Mouse (Mus musculus) limb, embryonic 12.5 days (tissue): ENCODE measurements at regions not wholly inside any gene's neighbourhood (a gene's known extent, or its start where the extent isn't known, plus 50 kb on each side); places are given as distances from the start of the nearest gene placed in this dataset.

Source experiments
- ATAC-seq: fragments of 200-750 bp; cut with Nextera tagmentation; 2 replicates; pipeline ENCODE4 v1.8.0; 2017; ENCODE audit warnings: low read depth, moderate TSS enrichment; ENCODE audit not compliant: insufficient number of reproducible peaks, insufficient read depth, low FRiP score, low TSS enrichment
- H3K27ac ChIP-seq: fragments of 300-500 bp; sonication (generic); 2 replicates; pipeline ENCODE4 v1.5.1; 2016; ENCODE audit warnings: mild to moderate bottlenecking, moderate library complexity
- H3K27me3 ChIP-seq: fragments of 300-500 bp; sonication (generic); 2 replicates; pipeline ENCODE4 v1.6.1; 2016; ENCODE audit warnings: mild to moderate bottlenecking, moderate library complexity
- H3K36me3 ChIP-seq: fragments of 300-500 bp; sonication (generic); 2 replicates; pipeline ENCODE4 v1.6.1; 2016; ENCODE audit warnings: mild to moderate bottlenecking, moderate library complexity
- H3K4me1 ChIP-seq: fragments of 300-500 bp; sonication (generic); replicated peaks from 2 replicates; pipeline ENCODE4 v1.6.1; 2016
- H3K4me2 ChIP-seq: fragments of 300-500 bp; sonication (generic); 2 replicates; pipeline ENCODE4 v1.6.1; 2016; ENCODE audit warnings: mild to moderate bottlenecking, moderate library complexity
- H3K4me3 ChIP-seq: fragments of 300-500 bp; sonication (generic); replicated peaks from 2 replicates; pipeline ENCODE4 v1.5.1; 2016; ENCODE audit warnings: mild to moderate bottlenecking
- H3K9ac ChIP-seq: fragments of 300-500 bp; sonication (generic); replicated peaks from 2 replicates; pipeline ENCODE4 v1.6.1; 2016; ENCODE audit warnings: mild to moderate bottlenecking, moderate library complexity
- H3K9me3 ChIP-seq: fragments of 300-500 bp; sonication (generic); 2 replicates; pipeline ENCODE4 v1.6.1; 2016; ENCODE audit warnings: mild to moderate bottlenecking, moderate library complexity
- WGBS: fragments of 180-500 bp; shearing (Covaris S2); methylation state at CpG from one replicate; pipeline ENCODE4 v1.1.7; 2016; 5-methylcytosine and 5-hydroxymethylcytosine counted together

DNA sequence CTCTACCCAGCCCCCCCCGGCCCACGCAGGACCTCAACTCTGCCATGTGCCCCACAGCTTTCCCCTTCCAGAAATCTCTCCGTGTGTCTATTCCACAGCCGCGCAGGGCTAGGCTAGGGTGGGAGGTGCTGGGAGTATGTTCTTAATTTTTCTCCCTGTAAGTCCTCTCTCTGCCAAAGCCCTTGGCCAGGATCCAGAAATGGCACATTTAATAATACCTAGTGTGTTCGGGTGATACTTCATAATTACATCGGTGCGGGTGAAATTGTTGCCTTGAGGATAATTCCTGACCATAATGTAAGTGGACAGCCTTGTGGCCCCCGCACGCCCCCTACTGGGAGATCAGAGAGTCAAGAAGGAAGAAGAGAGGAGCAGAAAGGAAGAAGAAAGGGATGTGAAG is 1093.5 kb downstream of the Mrps31 start:
- peak overlapping the region; percentile 6; the same call in 1 of the 2 replicates for H3K4me3 ChIP-seq
- peaks cover 17% of the 10 kb centered on the region for H3K4me1 ChIP-seq
- peak; percentile 78 for ATAC-seq
- no peaks in the 10 kb centered on the region for H3K27me3 ChIP-seq
- 21% methylated on average over 10 of the region's 10 CpGs for WGBS
- H3K9ac ChIP-seq = no peak overlapping the region
- H3K27ac ChIP-seq = peak overlapping the region; percentile 62; the same call in 1 of the 2 replicates
- no peaks in the 10 kb centered on the region for H3K9me3 ChIP-seq
- no peaks in the 10 kb centered on the region for H3K36me3 ChIP-seq
- H3K4me2 ChIP-seq = peak overlapping the region; percentile 53

DNA sequence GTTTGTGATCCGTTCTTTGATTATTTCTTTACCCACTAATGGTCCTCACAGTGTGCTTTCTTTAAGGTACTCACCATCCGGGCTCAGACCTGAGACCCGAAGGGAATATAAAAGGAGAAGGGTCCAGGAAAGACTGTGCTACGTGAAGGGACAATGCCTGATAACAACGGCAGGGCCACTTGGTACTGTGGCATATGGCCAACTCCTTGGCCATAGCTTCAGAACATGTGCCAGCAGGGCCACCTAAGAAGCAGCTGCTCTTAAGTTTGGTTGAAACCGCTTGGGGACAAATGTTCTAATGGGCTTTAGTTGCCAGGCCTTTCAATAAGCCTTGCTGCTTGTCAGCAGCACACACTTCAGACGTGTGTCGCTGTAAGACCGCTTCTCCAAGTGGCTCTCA is 1094.1 kb downstream of the Mrps31 start:
- H3K9me3 ChIP-seq = no peaks in the 10 kb centered on the region
- ATAC-seq = no peak
- peaks cover 17% of the 10 kb centered on the region for H3K4me1 ChIP-seq
- no peaks in the 10 kb centered on the region for H3K36me3 ChIP-seq
- H3K27ac ChIP-seq = no peak overlapping the region; the same call in 1 of the 2 replicates
- H3K4me2 ChIP-seq = peak overlapping the region; percentile 53; the same call in 1 of the 2 replicates
- H3K9ac ChIP-seq = no peak overlapping the region
- 87% methylated on average over 9 of the region's 9 CpGs for WGBS
- H3K4me3 ChIP-seq = no peak overlapping the region
- no peaks in the 10 kb centered on the region for H3K27me3 ChIP-seq

DNA sequence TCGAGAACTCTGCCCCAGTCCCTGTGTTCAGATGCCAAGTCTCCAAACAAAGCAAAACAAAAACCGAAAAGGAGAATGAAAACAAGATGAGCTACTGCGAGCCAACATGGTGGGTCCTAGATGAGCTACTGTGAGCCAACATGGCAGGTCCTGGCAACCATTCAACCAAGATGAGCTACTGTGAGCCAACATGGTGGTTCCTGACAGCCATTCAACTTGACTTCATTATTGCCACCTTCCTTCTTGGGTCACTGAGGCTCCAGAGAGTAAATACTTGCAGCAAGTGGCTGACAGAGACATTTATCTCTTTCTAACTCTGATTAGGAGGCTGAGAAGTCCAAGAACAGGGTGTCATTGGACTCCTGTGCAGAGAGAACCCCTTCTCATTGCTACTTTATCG is 1094.8 kb downstream of the Mrps31 start:
- WGBS = 93% methylated on average over 4 of the region's 4 CpGs
- H3K27me3 ChIP-seq = no peaks in the 10 kb centered on the region
- H3K9ac ChIP-seq = no peak overlapping the region
- no peak overlapping the region for H3K4me3 ChIP-seq
- H3K4me1 ChIP-seq = peaks cover 17% of the 10 kb centered on the region
- no peak overlapping the region for H3K27ac ChIP-seq
- H3K4me2 ChIP-seq = no peak overlapping the region
- H3K36me3 ChIP-seq = no peaks in the 10 kb centered on the region
- ATAC-seq = no peak
- no peaks in the 10 kb centered on the region for H3K9me3 ChIP-seq

DNA sequence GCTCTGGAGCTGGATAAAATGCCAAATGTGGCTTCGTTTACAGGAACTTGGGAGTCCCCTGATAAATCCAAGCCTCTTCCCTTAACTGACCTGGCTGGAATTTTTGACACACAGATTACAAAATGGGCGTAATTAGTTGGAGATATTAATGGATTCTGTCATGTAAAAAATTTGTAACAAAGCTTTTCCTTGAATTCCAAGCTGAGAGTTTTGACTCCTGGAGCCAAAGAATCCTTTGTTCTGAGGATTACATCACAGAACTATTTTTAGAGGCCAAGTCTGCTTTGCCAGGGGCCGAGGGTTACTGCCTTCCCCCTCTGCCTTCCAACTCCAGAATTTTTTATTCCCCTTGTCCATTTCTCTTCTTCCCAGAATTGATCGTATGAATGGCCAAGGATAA is 1096.5 kb downstream of the Mrps31 start:
- ATAC-seq = no peak
- Histone ChIP-seq H3K4me3 (no peak overlapping the region), H3K4me1 (peaks cover 17% of the 10 kb centered on the region), H3K4me2 (no peak overlapping the region), H3K9me3 (no peaks in the 10 kb centered on the region), H3K36me3 (no peaks in the 10 kb centered on the region), H3K27ac (no peak overlapping the region), H3K9ac (no peak overlapping the region), H3K27me3 (no peaks in the 10 kb centered on the region)
- WGBS = 60% methylated on average over 4 of the region's 4 CpGs

GRCm38 (mm10) chr8:23510076-23510475 is 1098.9 kb downstream of the Mrps31 start:
- no peak overlapping the region for H3K9ac ChIP-seq
- no peaks in the 10 kb centered on the region for H3K27me3 ChIP-seq
- no peaks in the 10 kb centered on the region for H3K36me3 ChIP-seq
- WGBS = 20% methylated on average over 5 of the region's 5 CpGs
- no peak overlapping the region for H3K4me2 ChIP-seq
- H3K27ac ChIP-seq = no peak overlapping the region
- peaks cover 7% of the 10 kb centered on the region for H3K4me1 ChIP-seq
- ATAC-seq = no peak
- H3K4me3 ChIP-seq = no peak overlapping the region
- H3K9me3 ChIP-seq = no peaks in the 10 kb centered on the region

DNA sequence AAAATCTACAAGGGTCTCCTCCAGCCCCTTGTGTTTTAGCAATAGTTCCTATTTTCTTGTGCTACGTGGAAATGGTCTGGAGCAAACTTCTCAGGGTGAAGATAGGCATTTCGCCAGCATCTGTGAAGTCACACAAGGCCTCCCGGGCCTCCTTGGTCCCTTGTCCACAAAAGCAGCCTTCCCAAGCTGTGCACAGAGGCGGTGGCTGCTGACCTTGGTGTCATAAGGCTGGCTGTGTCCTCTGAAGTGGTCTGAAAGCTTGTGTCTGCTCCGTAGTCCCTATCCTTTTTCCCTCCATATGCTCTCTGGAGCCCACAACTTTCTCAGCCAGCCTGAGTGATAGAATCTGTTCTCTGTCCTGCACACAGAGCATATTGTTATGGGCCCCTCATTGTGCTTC is 1099.4 kb downstream of the Mrps31 start:
- no peak overlapping the region for H3K4me3 ChIP-seq
- H3K9ac ChIP-seq = no peak overlapping the region
- H3K9me3 ChIP-seq = no peaks in the 10 kb centered on the region
- H3K27ac ChIP-seq = no peak overlapping the region
- H3K4me2 ChIP-seq = no peak overlapping the region
- peaks cover 7% of the 10 kb centered on the region for H3K4me1 ChIP-seq
- 61% methylated on average over 5 of the region's 5 CpGs for WGBS
- H3K36me3 ChIP-seq = no peaks in the 10 kb centered on the region
- ATAC-seq = no peak
- no peaks in the 10 kb centered on the region for H3K27me3 ChIP-seq

DNA sequence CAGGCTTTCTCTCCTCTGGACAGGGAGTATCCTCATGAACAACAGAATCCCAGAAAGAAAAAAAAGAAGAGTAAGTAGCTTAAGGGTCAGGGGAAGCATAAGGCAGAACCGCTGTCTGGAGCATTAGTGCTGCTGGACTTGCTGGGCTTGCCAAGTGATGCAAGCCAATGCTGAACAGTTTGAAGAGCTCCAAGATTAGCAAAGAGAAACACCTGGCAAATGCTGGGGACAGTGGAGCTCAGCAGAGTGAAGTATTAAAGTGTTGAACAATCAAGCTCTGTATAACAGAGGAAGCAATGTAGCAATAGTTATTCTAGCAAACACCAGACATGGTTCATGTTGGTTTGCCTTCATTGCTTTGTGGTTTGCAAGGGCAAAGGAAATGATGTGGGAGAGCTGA is 1100.1 kb downstream of the Mrps31 start:
- Histone ChIP-seq H3K27ac (no peak overlapping the region), H3K4me1 (peaks cover 7% of the 10 kb centered on the region), H3K9me3 (no peaks in the 10 kb centered on the region), H3K27me3 (no peaks in the 10 kb centered on the region), H3K4me2 (no peak overlapping the region), H3K9ac (no peak overlapping the region), H3K4me3 (no peak overlapping the region), H3K36me3 (no peaks in the 10 kb centered on the region)
- WGBS = 89% methylated on average over 1 of the region's 1 CpGs
- no peak for ATAC-seq

- H3K27me3 ChIP-seq = no peaks in the 10 kb centered on the region
- H3K4me2 ChIP-seq = no peak overlapping the region
- H3K27ac ChIP-seq = no peak overlapping the region
- no peak overlapping the region for H3K9ac ChIP-seq
- no peak for ATAC-seq
- peaks cover 7% of the 10 kb centered on the region for H3K4me1 ChIP-seq
- H3K9me3 ChIP-seq = no peaks in the 10 kb centered on the region
- no peaks in the 10 kb centered on the region for H3K36me3 ChIP-seq
- H3K4me3 ChIP-seq = no peak overlapping the region
- WGBS = 92% methylated on average over 6 of the region's 6 CpGs
Measured at GRCm38 (mm10) chr8:23511792-23512191, 1100.6 kb downstream of the Mrps31 start.

GRCm38 (mm10) chr8:23516469-23516868 is 1105.3 kb downstream of the Mrps31 start:
- no peak for ATAC-seq
- Histone ChIP-seq H3K36me3 (no peaks in the 10 kb centered on the region), H3K4me2 (no peak overlapping the region), H3K4me3 (no peak overlapping the region), H3K4me1 (no peaks in the 10 kb centered on the region), H3K9ac (no peak overlapping the region), H3K27me3 (no peaks in the 10 kb centered on the region), H3K27ac (no peak overlapping the region), H3K9me3 (no peaks in the 10 kb centered on the region)
- 77% methylated on average over 2 of the region's 2 CpGs for WGBS

DNA sequence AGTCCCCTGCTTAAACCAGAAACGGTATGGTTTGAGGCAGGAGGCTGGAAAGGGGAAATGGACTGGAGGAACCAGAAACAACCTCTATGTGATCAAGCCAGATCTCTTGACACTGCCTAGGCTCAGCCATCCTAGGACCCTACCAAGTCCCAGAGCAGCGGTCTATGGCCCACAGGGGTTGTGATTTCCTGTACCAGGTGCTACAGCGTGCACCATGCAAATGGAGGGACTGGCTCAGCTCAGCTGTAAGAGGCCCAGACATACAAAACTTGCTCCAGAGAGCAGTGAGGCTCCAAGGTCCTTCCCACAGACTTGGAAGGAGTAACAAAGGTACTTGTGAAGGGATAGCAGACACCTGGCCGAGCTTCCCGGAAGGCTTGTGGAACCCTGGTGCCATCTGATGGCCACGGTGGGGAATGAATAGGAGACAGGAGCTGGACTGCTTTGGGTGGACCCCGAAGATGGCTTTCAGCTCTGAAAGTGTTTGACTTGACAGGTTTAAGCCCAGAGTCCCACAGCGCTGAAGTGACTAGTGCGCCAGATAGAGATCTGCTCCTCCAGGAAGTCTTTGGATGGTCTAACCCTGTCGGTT is 1120.5 kb downstream of the Mrps31 start:
- Histone ChIP-seq H3K4me1 (no peaks in the 10 kb centered on the region), H3K4me3 (no peak overlapping the region), H3K27ac (no peak overlapping the region), H3K4me2 (no peak overlapping the region), H3K27me3 (no peaks in the 10 kb centered on the region), H3K9me3 (no peaks in the 10 kb centered on the region), H3K9ac (no peak overlapping the region), H3K36me3 (no peaks in the 10 kb centered on the region)
- WGBS = 49% methylated on average over 10 of the region's 10 CpGs
- ATAC-seq = peak; percentile 47; the same call in 1 of the 2 replicates

DNA sequence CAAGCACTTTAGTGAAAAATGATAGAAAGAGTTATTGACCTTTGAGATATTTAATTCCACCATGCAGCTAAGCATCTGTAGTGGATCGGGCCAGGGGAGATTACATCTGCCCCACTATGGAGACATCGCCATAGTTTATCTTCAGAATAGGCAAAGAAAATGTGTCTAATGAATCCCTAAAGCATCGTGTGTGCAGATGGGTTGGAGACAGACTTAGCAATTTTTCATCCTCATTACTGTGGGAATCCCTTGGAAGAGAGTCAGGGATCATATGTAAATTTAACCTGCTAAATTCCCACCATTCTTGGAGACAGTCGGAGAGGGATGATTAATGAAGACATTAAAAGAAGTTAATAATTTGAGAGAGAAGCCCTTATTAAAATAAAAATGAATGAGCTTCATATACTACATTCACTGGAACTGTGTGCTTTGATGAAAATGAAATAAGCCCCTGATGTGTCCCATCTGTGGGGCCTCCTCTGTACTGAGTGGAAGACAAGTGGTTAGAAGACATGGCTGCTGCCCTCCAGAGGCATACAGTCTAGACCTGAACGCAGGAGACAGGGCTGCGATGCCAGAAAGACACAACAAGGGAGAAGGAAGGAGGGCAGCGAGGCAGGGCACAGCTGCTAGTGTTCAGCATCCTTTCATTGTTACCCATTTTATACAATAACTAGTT is 1126.7 kb downstream of the Mrps31 start:
- no peak for ATAC-seq
- H3K4me1 ChIP-seq = no peaks in the 10 kb centered on the region
- H3K4me2 ChIP-seq = no peak overlapping the region
- H3K9me3 ChIP-seq = no peaks in the 10 kb centered on the region
- 77% methylated on average over 7 of the region's 7 CpGs for WGBS
- no peak overlapping the region for H3K4me3 ChIP-seq
- H3K36me3 ChIP-seq = no peaks in the 10 kb centered on the region
- H3K27me3 ChIP-seq = 0 out of 2 replicates have a peak, but pooled peaks cover 2% of the 10 kb centered on the region
- H3K9ac ChIP-seq = no peak overlapping the region
- no peak overlapping the region for H3K27ac ChIP-seq
